Mouse (Mus musculus): ENCODE data around the gene Kcnd3.

The Kcnd3 gene

GRCm38 (mm10) chr3:105612423-105612814, 160.3 kb downstream of the Kcnd3 start:
- in situ Hi-C loops (cut with MboI; ENCODE audit: low pct_unique_long_range_greater_than_20kb in 1 of 2, low sequenced_read_pairs in 2 of 2, unreplicated experiment in 1 of 2) = no loop called here

GRCm38 (mm10) chr3:105616861-105617743, 165.0 kb downstream of the Kcnd3 start:
- in situ Hi-C loops (cut with MboI; ENCODE audit: low pct_unique_long_range_greater_than_20kb in 1 of 2, low sequenced_read_pairs in 2 of 2, unreplicated experiment in 1 of 2) = no loop called here

GRCm38 (mm10) chr3:105621154-105621553, 169.0 kb downstream of the Kcnd3 start:
- in situ Hi-C loops (cut with MboI; ENCODE audit: low pct_unique_long_range_greater_than_20kb in 1 of 2, low sequenced_read_pairs in 2 of 2, unreplicated experiment in 1 of 2) = no loop called here

- in situ Hi-C loops (cut with MboI; ENCODE audit: low pct_unique_long_range_greater_than_20kb in 1 of 2, low sequenced_read_pairs in 2 of 2, unreplicated experiment in 1 of 2) = no loop called here
These were observed 171.0 kb downstream of the Kcnd3 start for GRCm38 (mm10) chr3:105623137-105623536.

GRCm38 (mm10) chr3:105625961-105626360, 173.8 kb downstream of the Kcnd3 start:
- in situ Hi-C loops (cut with MboI; ENCODE audit: low pct_unique_long_range_greater_than_20kb in 1 of 2, low sequenced_read_pairs in 2 of 2, unreplicated experiment in 1 of 2) = no loop called here

- in situ Hi-C loops (cut with MboI; ENCODE audit: low pct_unique_long_range_greater_than_20kb in 1 of 2, low sequenced_read_pairs in 2 of 2, unreplicated experiment in 1 of 2) = no loop called here
These were observed 175.1 kb downstream of the Kcnd3 start for GRCm38 (mm10) chr3:105627258-105627657.

- in situ Hi-C loops (cut with MboI; ENCODE audit: low pct_unique_long_range_greater_than_20kb in 1 of 2, low sequenced_read_pairs in 2 of 2, unreplicated experiment in 1 of 2) = no loop called here
These were observed 180.2 kb downstream of the Kcnd3 start for GRCm38 (mm10) chr3:105632296-105632695.

- in situ Hi-C loops (cut with MboI; ENCODE audit: low pct_unique_long_range_greater_than_20kb in 1 of 2, low sequenced_read_pairs in 2 of 2, unreplicated experiment in 1 of 2) = no loop called here
These were observed 180.9 kb downstream of the Kcnd3 start for GRCm38 (mm10) chr3:105633021-105633420.

- in situ Hi-C loops (cut with MboI; ENCODE audit: low pct_unique_long_range_greater_than_20kb in 1 of 2, low sequenced_read_pairs in 2 of 2, unreplicated experiment in 1 of 2) = no loop called here
These were observed 190.1 kb downstream of the Kcnd3 start for GRCm38 (mm10) chr3:105642186-105642585.

- in situ Hi-C loops (cut with MboI; ENCODE audit: low pct_unique_long_range_greater_than_20kb in 1 of 2, low sequenced_read_pairs in 2 of 2, unreplicated experiment in 1 of 2) = no loop called here
These were observed 191.4 kb downstream of the Kcnd3 start for GRCm38 (mm10) chr3:105643566-105643965.

GRCm38 (mm10) chr3:105648889-105649567, 196.9 kb downstream of the Kcnd3 start:
- in situ Hi-C loops (cut with MboI; ENCODE audit: low pct_unique_long_range_greater_than_20kb in 1 of 2, low sequenced_read_pairs in 2 of 2, unreplicated experiment in 1 of 2) = no loop called here

GRCm38 (mm10) chr3:105653544-105654380, 201.6 kb downstream of the Kcnd3 start:
- in situ Hi-C loops (cut with MboI; ENCODE audit: low pct_unique_long_range_greater_than_20kb in 1 of 2, low sequenced_read_pairs in 2 of 2, unreplicated experiment in 1 of 2) = no loop called here

- in situ Hi-C loops (cut with MboI; ENCODE audit: low pct_unique_long_range_greater_than_20kb in 1 of 2, low sequenced_read_pairs in 2 of 2, unreplicated experiment in 1 of 2) = no loop called here
These were observed 203.0 kb downstream of the Kcnd3 start for GRCm38 (mm10) chr3:105655031-105655585.

- in situ Hi-C loops (cut with MboI; ENCODE audit: low pct_unique_long_range_greater_than_20kb in 1 of 2, low sequenced_read_pairs in 2 of 2, unreplicated experiment in 1 of 2) = no loop called here
These were observed 208.4 kb downstream of the Kcnd3 start for GRCm38 (mm10) chr3:105660530-105660929.

- in situ Hi-C loops (cut with MboI; ENCODE audit: low pct_unique_long_range_greater_than_20kb in 1 of 2, low sequenced_read_pairs in 2 of 2, unreplicated experiment in 1 of 2) = no loop called here
These were observed 210.9 kb downstream of the Kcnd3 start for GRCm38 (mm10) chr3:105663043-105663442.

- in situ Hi-C loops (cut with MboI; ENCODE audit: low pct_unique_long_range_greater_than_20kb in 1 of 2, low sequenced_read_pairs in 2 of 2, unreplicated experiment in 1 of 2) = no loop called here
These were observed 213.1 kb downstream of the Kcnd3 start for GRCm38 (mm10) chr3:105665105-105665765.

- in situ Hi-C loops (cut with MboI; ENCODE audit: low pct_unique_long_range_greater_than_20kb in 1 of 2, low sequenced_read_pairs in 2 of 2, unreplicated experiment in 1 of 2) = no loop called here
These were observed 214.9 kb downstream of the Kcnd3 start for GRCm38 (mm10) chr3:105666996-105667523.

- in situ Hi-C loops (cut with MboI; ENCODE audit: low pct_unique_long_range_greater_than_20kb in 1 of 2, low sequenced_read_pairs in 2 of 2, unreplicated experiment in 1 of 2) = no loop called here
These were observed 216.0 kb downstream of the Kcnd3 start for GRCm38 (mm10) chr3:105668161-105668560.
